ENCODE assay signal across 25 mouse cellular contexts in the genomic region with DNA sequence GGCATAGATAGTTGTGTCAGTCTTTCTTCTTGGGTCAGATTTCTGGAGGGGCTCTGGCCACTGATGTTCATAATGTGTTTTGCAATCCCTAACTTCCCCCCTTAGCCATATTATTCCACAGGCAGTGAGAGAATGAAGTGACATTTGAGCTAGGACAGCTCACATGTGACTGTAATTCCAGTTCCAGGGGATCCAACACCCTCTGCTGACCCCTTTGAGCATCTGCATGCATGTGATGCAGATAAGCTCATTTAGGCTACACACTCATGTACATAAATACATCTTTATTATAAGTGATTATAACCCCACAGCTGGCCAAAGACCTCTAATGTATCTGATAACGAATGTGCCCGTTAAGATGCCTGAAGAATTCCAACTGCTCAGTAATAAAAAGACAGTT.
"Had no signal": no experiment of that assay in that cellular context is flagged by ENCODE, and none has a peak within 500 bp of the region (broad histone marks: within the 10 kb centered on the region; RNA-seq: fewer than 3 reads in every experiment).

No protein-coding gene starts in this region.

- H3K4me3 ChIP-seq: forebrain, embryonic 15.5 days; heart, adult 2 months; heart, embryonic 13.5 days; heart, embryonic 15.5 days; hindbrain, embryonic 12.5 days; kidney, embryonic 15.5 days; limb, embryonic 13.5 days; limb, embryonic 15.5 days had no signal

- H3K36me3 ChIP-seq: forebrain, embryonic 15.5 days; heart, embryonic 13.5 days; heart, embryonic 15.5 days; hindbrain, embryonic 12.5 days; kidney, embryonic 15.5 days; limb, embryonic 15.5 days had no signal

- H3K27me3 ChIP-seq: forebrain, embryonic 15.5 days; heart, embryonic 13.5 days; heart, embryonic 15.5 days; hindbrain, embryonic 12.5 days; kidney, embryonic 15.5 days; limb, embryonic 13.5 days; limb, embryonic 15.5 days had no signal

- H3K9me3 ChIP-seq: forebrain, embryonic 15.5 days; heart, embryonic 13.5 days; heart, embryonic 15.5 days; hindbrain, embryonic 12.5 days; kidney, embryonic 15.5 days; limb, embryonic 13.5 days; limb, embryonic 15.5 days had no signal

- ATAC-seq: forebrain, embryonic 15.5 days; forebrain, postnatal 0 days; hindbrain, embryonic 16.5 days had no signal

- H3K9ac ChIP-seq: forebrain, embryonic 15.5 days; forebrain, postnatal 0 days; heart, embryonic 13.5 days; heart, embryonic 15.5 days; hindbrain, embryonic 12.5 days; hindbrain, embryonic 14.5 days; kidney, embryonic 15.5 days; limb, embryonic 13.5 days; limb, embryonic 15.5 days had no signal

- H3K27ac ChIP-seq: forebrain, embryonic 15.5 days; heart, adult 2 months; heart, embryonic 13.5 days; heart, embryonic 15.5 days; hindbrain, embryonic 12.5 days; hindbrain, embryonic 14.5 days; kidney, embryonic 15.5 days; kidney, postnatal 0 days; limb, embryonic 13.5 days; limb, embryonic 15.5 days had no signal

- DNase-seq: forebrain, postnatal 0 days; gastrocnemius, postnatal 14 days; gastrocnemius, postnatal 36 days; heart, adult 11 months; heart, adult 2 months; heart, postnatal 14 days; heart, postnatal 36 days; kidney, adult 11 months; kidney, adult 2 months; kidney, adult 9 months; kidney, postnatal 14 days; kidney, postnatal 36 days; layer of hippocampus, postnatal 36 days; left cerebral cortex, postnatal 4 days had no signal

- H3K4me2 ChIP-seq: forebrain, embryonic 15.5 days; heart, embryonic 11.5 days; heart, embryonic 13.5 days; heart, embryonic 15.5 days; hindbrain, embryonic 12.5 days; hindbrain, embryonic 14.5 days; kidney, embryonic 15.5 days; limb, embryonic 13.5 days; limb, embryonic 15.5 days had no signal
